Mouse (Mus musculus): ENCODE measurements around the gene Rps19bp1.

DNA sequence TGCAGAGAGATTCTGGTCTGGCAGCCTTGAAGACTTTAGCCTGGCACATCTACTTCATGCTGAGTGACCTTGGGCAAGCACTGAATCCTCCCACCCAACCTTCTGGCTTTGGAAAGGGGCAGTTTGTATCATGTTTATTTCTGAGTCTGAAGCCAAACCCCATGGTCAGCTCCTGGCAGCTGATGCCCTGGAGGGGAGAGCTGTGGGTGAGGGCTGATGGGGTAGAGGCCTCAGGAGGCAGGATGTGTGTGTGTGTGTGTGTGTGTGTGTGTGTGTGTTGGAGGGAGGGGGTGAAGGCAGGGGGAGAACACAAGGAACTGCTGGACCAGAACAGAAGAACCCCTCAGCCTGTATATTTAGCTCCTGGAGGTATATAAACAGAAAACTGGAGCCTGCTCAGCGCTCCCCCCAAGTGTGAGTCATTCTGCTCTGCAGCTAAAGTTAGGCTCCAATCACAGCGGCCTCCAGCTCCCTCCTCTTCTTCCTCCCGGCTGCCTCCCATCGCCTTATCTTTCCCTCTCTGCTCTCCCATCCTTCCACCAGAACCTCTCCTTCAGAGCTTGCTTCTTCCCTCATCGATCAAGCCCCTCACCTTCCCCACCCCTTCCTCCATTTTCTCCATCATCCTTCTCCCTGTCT is 14.1 kb upstream of the Rps19bp1 start:
- TF ChIP-seq EP300 (IDR thresholded peaks at IDR 0.05), result no peak
- TF ChIP-seq CTCF (IDR thresholded peaks at IDR 0.05), result no peak
